Mouse (Mus musculus) erythroblast, embryonic 14.5 days (primary cell): ENCODE measurements around the gene Prss42. TPM values are rescaled to one million over a fixed set of nuclear protein-coding genes. Genes with fewer than 3 reads are reported as not detected.

Source experiments
- H3K27me3 ChIP-seq: 2 replicates; pipeline ENCODE4 v1.6.1; 2012; ENCODE audit warnings: inconsistent platforms; ENCODE audit not compliant: control insufficient read depth
- H3K36me3 ChIP-seq: 2 replicates; pipeline ENCODE4 v1.6.1; 2012; ENCODE audit warnings: mild to moderate bottlenecking, inconsistent platforms; ENCODE audit not compliant: control insufficient read depth
- H3K4me1 ChIP-seq: 2 replicates; pipeline ENCODE4 v1.6.1; 2012; ENCODE audit warnings: inconsistent platforms; ENCODE audit not compliant: control insufficient read depth
- H3K4me3 ChIP-seq: replicated peaks from 2 replicates; pipeline ENCODE3; 2012; ENCODE audit warnings: moderate library complexity, mild to moderate bottlenecking, inconsistent platforms
- H3K9me3 ChIP-seq: 2 replicates; pipeline ENCODE4 v1.6.1; 2012; ENCODE audit warnings: low read length, inconsistent platforms, mixed read lengths; ENCODE audit not compliant: control insufficient read depth
- GATA1 ChIP-seq: IDR thresholded peaks from 2 replicates; pipeline ENCODE4 v1.6.1; 2012; ENCODE audit warnings: low read length, inconsistent platforms, mixed read lengths
- TAL1 ChIP-seq: IDR thresholded peaks from 3 replicates; pipeline ENCODE4 v1.6.1; 2012; ENCODE audit warnings: low read length, inconsistent platforms, mixed read lengths
- polyA plus RNA-seq: library from polyadenylated mRNA; stranded (reverse); fragments of >175 nt; gene quantifications from 2 replicates; pipeline ENCODE4 v1.2.3, GENCODE M21; 2012

Prss42 gene
- polyA plus RNA-seq, 1 experiment: not detected

GRCm38 (mm10) chr9:110821436-110821835 is 23.5 kb downstream of the Prss42 start:
- TF ChIP-seq GATA1 (no peak), TAL1 (no peak)
- Histone ChIP-seq H3K9me3 (no peaks in the 10 kb centered on the region), H3K27me3 (no peaks in the 10 kb centered on the region; the same call in 1 of the 2 replicates), H3K4me3 (no peak overlapping the region), H3K36me3 (no peaks in the 10 kb centered on the region), H3K4me1 (no peaks in the 10 kb centered on the region)

GRCm38 (mm10) chr9:110825426-110825825 is 27.5 kb downstream of the Prss42 start:
- Histone ChIP-seq H3K9me3 (no peaks in the 10 kb centered on the region), H3K4me3 (no peak overlapping the region), H3K4me1 (no peaks in the 10 kb centered on the region), H3K36me3 (no peaks in the 10 kb centered on the region), H3K27me3 (0 out of 2 replicates have a peak, but pooled peaks cover 2% of the 10 kb centered on the region)
- TF ChIP-seq GATA1: no peak
- no peak for TF ChIP-seq TAL1

GRCm38 (mm10) chr9:110825832-110826231 is 27.9 kb downstream of the Prss42 start:
- H3K9me3 ChIP-seq: no peaks in the 10 kb centered on the region
- H3K4me3 ChIP-seq: no peak overlapping the region
- TF ChIP-seq GATA1 (no peak), TAL1 (no peak)
- no peaks in the 10 kb centered on the region for H3K36me3 ChIP-seq
- H3K27me3 ChIP-seq: 0 out of 2 replicates have a peak, but pooled peaks cover 2% of the 10 kb centered on the region
- H3K4me1 ChIP-seq: no peaks in the 10 kb centered on the region

GRCm38 (mm10) chr9:110826390-110826789 is 28.4 kb downstream of the Prss42 start, which contains the start of gene Prss43:
Gene Prss43, plus strand, starts transcription at chr9:110826690.
- Histone ChIP-seq H3K9me3 (no peaks in the 10 kb centered on the region), H3K27me3 (0 out of 2 replicates have a peak, but pooled peaks cover 2% of the 10 kb centered on the region), H3K4me3 (no peak within 1 kb of the TSS), H3K36me3 (no peaks in the 10 kb centered on the region), H3K4me1 (no peaks in the 10 kb centered on the region)
- TF ChIP-seq GATA1 (no peak), TAL1 (no peak)

- Histone ChIP-seq H3K27me3 (no peaks in the 10 kb centered on the region), H3K9me3 (no peaks in the 10 kb centered on the region), H3K36me3 (no peaks in the 10 kb centered on the region), H3K4me1 (no peaks in the 10 kb centered on the region), H3K4me3 (no peak overlapping the region)
- TF ChIP-seq TAL1: no peak
- no peak for TF ChIP-seq GATA1
Measured at GRCm38 (mm10) chr9:110833021-110833420, 35.1 kb downstream of the Prss42 start.

GRCm38 (mm10) chr9:110834411-110834810 is 36.4 kb downstream of the Prss42 start, which contains the start of gene Prss45:
Gene Prss45, plus strand, starts transcription at chr9:110834588.
- no peaks in the 10 kb centered on the region for H3K9me3 ChIP-seq
- no peak for TF ChIP-seq TAL1
- TF ChIP-seq GATA1: no peak
- no peak within 1 kb of the TSS for H3K4me3 ChIP-seq
- H3K36me3 ChIP-seq: no peaks in the 10 kb centered on the region
- no peaks in the 10 kb centered on the region for H3K27me3 ChIP-seq
- no peaks in the 10 kb centered on the region for H3K4me1 ChIP-seq

- H3K36me3 ChIP-seq: no peaks in the 10 kb centered on the region
- H3K4me3 ChIP-seq: no peak overlapping the region
- no peaks in the 10 kb centered on the region for H3K9me3 ChIP-seq
- H3K4me1 ChIP-seq: no peaks in the 10 kb centered on the region
- TF ChIP-seq TAL1: no peak; the same call in 2 of the 3 replicates
- no peaks in the 10 kb centered on the region for H3K27me3 ChIP-seq
Measured at GRCm38 (mm10) chr9:110834961-110835360, 37.0 kb downstream of the Prss42 start.

- H3K9me3 ChIP-seq: no peaks in the 10 kb centered on the region
- H3K4me1 ChIP-seq: no peaks in the 10 kb centered on the region
Measured at GRCm38 (mm10) chr9:110836112-110836511, 38.1 kb downstream of the Prss42 start.

GRCm38 (mm10) chr9:110840905-110841304 is 42.9 kb downstream of the Prss42 start:
- TF ChIP-seq TAL1: no peak
- TF ChIP-seq GATA1: no peak
- Histone ChIP-seq H3K36me3 (no peaks in the 10 kb centered on the region), H3K4me1 (no peaks in the 10 kb centered on the region), H3K27me3 (no peaks in the 10 kb centered on the region), H3K4me3 (no peak overlapping the region), H3K9me3 (no peaks in the 10 kb centered on the region)

More at GRCm38 (mm10) chr9:110836112-110836511, 38.1 kb downstream of the Prss42 start:
- TF ChIP-seq GATA1: no peak
- TF ChIP-seq TAL1: no peak
- H3K4me3 ChIP-seq: no peak overlapping the region
- H3K27me3 ChIP-seq: no peaks in the 10 kb centered on the region
- H3K36me3 ChIP-seq: no peaks in the 10 kb centered on the region

- H3K9me3 ChIP-seq: no peaks in the 10 kb centered on the region
- H3K36me3 ChIP-seq: no peaks in the 10 kb centered on the region
- no peak overlapping the region for H3K4me3 ChIP-seq
- H3K4me1 ChIP-seq: no peaks in the 10 kb centered on the region
- H3K27me3 ChIP-seq: no peaks in the 10 kb centered on the region
- TF ChIP-seq TAL1: no peak
- no peak for TF ChIP-seq GATA1
Measured at GRCm38 (mm10) chr9:110841438-110841837, 43.5 kb downstream of the Prss42 start.
